In genomic region chr9:120492010-120492399, GRCm38 (mm10) we compare ENCODE assay signal across 8 mouse cellular contexts. TPM values are rescaled to one million over a fixed set of nuclear protein-coding genes. Genes with fewer than 3 reads are reported as not detected.
DNase-seq lines count a peak whose midpoint lies in the region; ATAC-seq lines count a peak whose summit lies in the region.

Eif1b (plus strand) TSS chr9:120492232.

- peak within 1 kb of the TSS; percentile 99 for H3K9ac ChIP-seq in heart, embryonic 11.5 days (ENCODE audit: low read depth, low read length)
- peak within 1 kb of the TSS; percentile 100 for H3K9ac ChIP-seq in midbrain, embryonic 11.5 days (ENCODE audit: low read length)

- no peaks in the 10 kb centered on the region for H3K9me3 ChIP-seq in embryonic facial prominence, embryonic 10.5 days
- H3K9me3 ChIP-seq in heart, embryonic 11.5 days (replicated peaks; ENCODE audit: control insufficient read depth, low read length) = no peaks in the 10 kb centered on the region
- no peaks in the 10 kb centered on the region for H3K9me3 ChIP-seq in midbrain, embryonic 11.5 days (ENCODE audit: control insufficient read depth, low read length)

- H3K27me3 ChIP-seq in embryonic facial prominence, embryonic 10.5 days (replicated peaks; ENCODE audit: low read depth, poor library complexity, severe bottlenecking) = no peaks in the 10 kb centered on the region
- no peaks in the 10 kb centered on the region for H3K27me3 ChIP-seq in heart, embryonic 11.5 days (ENCODE audit: control insufficient read depth, insufficient read depth, low read length)
- H3K27me3 ChIP-seq in midbrain, embryonic 11.5 days (ENCODE audit: control insufficient read depth, insufficient read depth, low read length) = no peaks in the 10 kb centered on the region

- peak; percentile 17 for DNase-seq in urinary bladder, postnatal 14 days (ENCODE audit: low spot score)
- DNase-seq in urinary bladder, postnatal 10 days (ENCODE audit: low spot score) = no peak
- no peak for DNase-seq in embryonic facial prominence, embryonic 10.5 days (ENCODE audit: low spot score)
- no peak for DNase-seq in layer of hippocampus, postnatal 36 days
- no peak for DNase-seq in midbrain, embryonic 11.5 days (ENCODE audit: low spot score, missing footprints)
- DNase-seq in cerebellum, adult 11 months = no peak
- DNase-seq in right cerebral cortex, postnatal 4 days = no peak

- peak within 1 kb of the TSS; percentile 98 for H3K4me3 ChIP-seq in embryonic facial prominence, embryonic 10.5 days
- H3K4me3 ChIP-seq in heart, embryonic 11.5 days (ENCODE audit: low read depth, low read length) = peak within 1 kb of the TSS; percentile 100
- H3K4me3 ChIP-seq in midbrain, embryonic 11.5 days (ENCODE audit: low read depth, low read length) = peak within 1 kb of the TSS; percentile 99

- WGBS in embryonic facial prominence, embryonic 10.5 days = 4% methylated on average over 19 of the region's 19 CpGs
- 3% methylated on average over 19 of the region's 19 CpGs for WGBS in heart, embryonic 11.5 days (ENCODE audit: insufficient replicate concordance)
- WGBS in midbrain, embryonic 11.5 days = 3% methylated on average over 19 of the region's 19 CpGs

- H3K4me1 ChIP-seq in embryonic facial prominence, embryonic 10.5 days = peaks cover 20% of the 10 kb centered on the region
- H3K4me1 ChIP-seq in heart, embryonic 11.5 days (ENCODE audit: control insufficient read depth, insufficient read depth, low read length) = no peaks in the 10 kb centered on the region; the same call in 1 of the 2 replicates
- H3K4me1 ChIP-seq in midbrain, embryonic 11.5 days (ENCODE audit: control insufficient read depth, insufficient read depth, low read length) = peaks cover 11% of the 10 kb centered on the region

- ATAC-seq in heart, embryonic 11.5 days (replicated peaks; ENCODE audit: insufficient number of reproducible peaks, low FRiP score, low TSS enrichment) = 0 out of 2 replicates have a peak, but pooled peaks have one; percentile 31
- no peak; the same call in none of the 2 replicates for ATAC-seq in midbrain, embryonic 11.5 days (ENCODE audit: low FRiP score)

- peak within 1 kb of the TSS; percentile 97 for H3K27ac ChIP-seq in embryonic facial prominence, embryonic 10.5 days (replicated peaks)
- H3K27ac ChIP-seq in heart, embryonic 11.5 days (ENCODE audit: low read depth, low read length) = peak within 1 kb of the TSS; percentile 95
- H3K27ac ChIP-seq in midbrain, embryonic 11.5 days (ENCODE audit: low read depth, low read length) = peak within 1 kb of the TSS; percentile 81

- H3K36me3 ChIP-seq in embryonic facial prominence, embryonic 10.5 days (replicated peaks) = peaks cover 29% of the 10 kb centered on the region
- peaks cover 17% of the 10 kb centered on the region for H3K36me3 ChIP-seq in heart, embryonic 11.5 days (ENCODE audit: control insufficient read depth, insufficient read depth, low read length)
- peaks cover 13% of the 10 kb centered on the region for H3K36me3 ChIP-seq in midbrain, embryonic 11.5 days (ENCODE audit: control insufficient read depth, insufficient read depth, low read length)

- H3K4me2 ChIP-seq in heart, embryonic 11.5 days = peak within 1 kb of the TSS; percentile 81
- H3K4me2 ChIP-seq in midbrain, embryonic 11.5 days = peak within 1 kb of the TSS; percentile 87

RNA-seq across cellular contexts. Expression of gene Eif1b, which starts in this region (rescaled TPM):
- 202 and 220 TPM in 2 replicates for polyA plus RNA-seq in embryonic facial prominence, embryonic 10.5 days (2016; fragmentation: Nextera tagmentation; extraction: Ambion mirVana)
- 156 and 157 TPM in 2 replicates for polyA plus RNA-seq in heart, embryonic 11.5 days (2014; fragmentation: Nextera tagmentation; extraction: Ambion mirVana)
- total RNA-seq in layer of hippocampus, postnatal 36 days (2021) = 100 to 1,000 TPM; 194 to 201 TPM
- polyA plus RNA-seq in midbrain, embryonic 11.5 days (2014; fragmentation: Nextera tagmentation; extraction: Ambion mirVana) = 291 and 296 TPM in 2 replicates
